Mouse (Mus musculus): Measurements from ENCODE around the gene Col12a1. TPM values are rescaled to one million over a fixed set of nuclear protein-coding genes. Genes with fewer than 3 reads are reported as not detected.

Gene Col12a1
- polyA plus RNA-seq, 1 experiment from 2014 or later = 38.6 TPM

DNA sequence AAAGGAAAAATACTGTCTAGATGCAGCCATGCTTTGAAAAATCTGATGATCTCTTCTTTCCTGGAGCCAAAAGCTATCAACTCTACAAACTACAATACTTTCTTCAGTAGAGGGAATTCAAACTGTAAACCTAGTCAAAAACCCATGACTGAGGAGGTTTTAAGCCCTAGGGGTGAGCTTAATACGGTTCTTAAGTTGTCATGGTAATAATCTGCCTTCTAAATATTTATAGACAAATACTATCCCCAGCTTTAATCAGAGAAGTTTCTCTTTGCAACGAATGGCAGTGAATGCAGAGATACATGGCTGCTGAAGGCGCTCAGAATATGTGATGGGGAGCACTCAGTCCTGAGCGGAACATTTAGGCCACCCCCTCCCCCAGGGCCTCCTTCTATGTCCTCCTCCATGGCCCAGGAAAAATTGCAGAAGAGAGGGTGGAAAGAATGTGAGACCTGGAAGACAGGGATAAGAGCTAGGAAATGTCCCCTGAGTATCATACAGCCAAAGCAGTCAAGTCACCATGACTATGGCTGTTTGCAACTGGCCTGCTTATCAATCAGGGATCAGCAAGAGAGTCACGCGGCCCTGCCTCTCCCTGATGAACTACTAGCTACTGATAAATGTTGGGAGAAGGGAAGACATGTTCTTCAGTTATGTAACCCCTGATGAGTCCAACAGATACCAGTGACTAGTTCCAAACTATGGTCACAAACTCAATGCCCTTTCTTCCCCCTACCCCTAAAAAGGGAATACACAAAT lies 99.6 kb downstream of the Col12a1 start:
- Histone ChIP-seq H3K4me2 (replicated peaks; ENCODE audit: low read depth, low read length) (no peak overlapping the region), H3K9me3 (ENCODE audit: control insufficient read depth, low read length) (no peaks in the 10 kb centered on the region), H3K4me3 (ENCODE audit: low read length) (no peak overlapping the region), H3K27me3 (ENCODE audit: control insufficient read depth, insufficient read depth, low read length) (no peaks in the 10 kb centered on the region), H3K4me1 (ENCODE audit: control insufficient read depth, insufficient read depth, low read length) (no peaks in the 10 kb centered on the region), H3K27ac (ENCODE audit: low read depth, low read length) (no peak overlapping the region), H3K36me3 (ENCODE audit: control insufficient read depth, insufficient read depth, low read length) (no peaks in the 10 kb centered on the region), H3K9ac (ENCODE audit: low read depth, low read length) (no peak overlapping the region)
- 83% methylated on average over 6 of the region's 6 CpGs for WGBS
- no peak for ATAC-seq (ENCODE audit: low FRiP score, low TSS enrichment)

DNA sequence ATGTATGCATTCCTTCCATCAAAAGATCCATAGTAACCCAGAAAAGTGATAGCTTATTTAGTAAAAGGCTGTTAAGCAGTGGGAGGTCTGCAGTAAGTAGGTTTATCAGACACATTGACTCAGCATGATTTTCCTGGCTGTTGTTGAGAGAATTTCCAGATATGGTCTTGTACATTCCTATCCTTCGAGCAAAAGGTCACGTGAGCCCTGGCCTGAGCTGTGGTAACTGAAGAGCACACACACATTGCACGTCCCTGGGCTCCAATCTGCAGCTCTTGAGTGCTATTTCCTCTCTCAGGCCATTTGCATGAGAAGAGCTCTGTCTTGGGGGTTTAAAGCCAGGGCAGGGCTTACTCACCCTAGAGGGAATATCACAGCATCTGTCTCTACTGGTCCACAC lies 101.3 kb downstream of the Col12a1 start:
- no peaks in the 10 kb centered on the region for H3K27me3 ChIP-seq (ENCODE audit: control insufficient read depth, insufficient read depth, low read length)
- H3K4me1 ChIP-seq (ENCODE audit: control insufficient read depth, insufficient read depth, low read length) = no peaks in the 10 kb centered on the region
- whole genome bisulfite sequencing = 32% methylated on average over 3 of the region's 3 CpGs
- H3K4me3 ChIP-seq (ENCODE audit: low read length) = no peak overlapping the region
- H3K27ac ChIP-seq (ENCODE audit: low read depth, low read length) = no peak overlapping the region
- H3K4me2 ChIP-seq (replicated peaks; ENCODE audit: low read depth, low read length) = no peak overlapping the region
- no peak overlapping the region for H3K9ac ChIP-seq (ENCODE audit: low read depth, low read length)
- no peak for ATAC-seq (ENCODE audit: low FRiP score, low TSS enrichment)
- no peaks in the 10 kb centered on the region for H3K9me3 ChIP-seq (ENCODE audit: control insufficient read depth, low read length)
- H3K36me3 ChIP-seq (ENCODE audit: control insufficient read depth, insufficient read depth, low read length) = no peaks in the 10 kb centered on the region

DNA sequence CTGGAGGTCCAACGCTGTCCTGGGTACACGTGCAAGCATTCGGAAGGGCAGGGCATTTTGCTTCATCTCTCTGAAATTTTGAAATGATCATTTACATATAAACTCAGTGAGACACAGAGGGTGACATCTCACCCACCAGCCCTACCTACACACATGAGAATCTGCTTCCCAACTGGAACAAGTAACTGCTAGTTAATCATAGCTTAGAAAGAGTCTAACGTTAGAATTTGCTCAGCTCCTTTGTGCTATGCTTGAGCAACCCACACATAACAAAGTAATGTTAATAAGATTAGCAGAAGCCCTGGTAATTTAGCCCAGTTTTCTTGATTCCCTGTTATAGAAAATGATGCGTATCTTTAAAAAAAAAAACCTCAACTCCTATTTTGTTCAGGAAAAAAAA lies 102.6 kb downstream of the Col12a1 start:
- H3K9ac ChIP-seq (ENCODE audit: low read depth, low read length) = no peak overlapping the region
- H3K36me3 ChIP-seq (ENCODE audit: control insufficient read depth, insufficient read depth, low read length) = no peaks in the 10 kb centered on the region
- no peak overlapping the region for H3K4me3 ChIP-seq (ENCODE audit: low read length)
- H3K27me3 ChIP-seq (ENCODE audit: control insufficient read depth, insufficient read depth, low read length) = no peaks in the 10 kb centered on the region
- no peaks in the 10 kb centered on the region for H3K9me3 ChIP-seq (ENCODE audit: control insufficient read depth, low read length)
- no peak overlapping the region for H3K27ac ChIP-seq (ENCODE audit: low read depth, low read length)
- 83% methylated on average over 5 of the region's 5 CpGs for WGBS
- no peaks in the 10 kb centered on the region for H3K4me1 ChIP-seq (ENCODE audit: control insufficient read depth, insufficient read depth, low read length)
- H3K4me2 ChIP-seq (replicated peaks; ENCODE audit: low read depth, low read length) = no peak overlapping the region
- ATAC-seq (ENCODE audit: low FRiP score, low TSS enrichment) = no peak

DNA sequence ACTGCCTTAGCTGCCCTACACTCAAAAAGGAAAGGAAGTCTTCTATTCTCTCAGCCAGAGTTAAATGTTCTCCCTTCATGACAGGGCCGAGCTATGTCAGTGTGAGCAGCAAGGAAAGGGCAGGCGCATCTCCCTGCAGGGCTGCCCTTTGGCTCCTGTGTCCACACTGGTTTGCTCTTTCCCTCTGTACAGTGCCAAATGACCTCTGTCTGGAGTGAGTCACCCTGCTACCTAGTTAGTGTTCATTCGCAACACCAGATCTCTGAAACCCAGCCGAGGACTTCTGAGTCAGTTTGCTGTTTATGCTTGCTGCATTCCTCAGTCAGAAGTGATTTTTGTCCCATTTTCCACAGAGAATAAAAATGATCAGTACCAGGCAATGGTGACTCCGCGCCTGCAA lies 108.3 kb downstream of the Col12a1 start:
- H3K9me3 ChIP-seq (ENCODE audit: control insufficient read depth, low read length) = no peaks in the 10 kb centered on the region
- H3K27ac ChIP-seq (ENCODE audit: low read depth, low read length) = no peak overlapping the region
- H3K9ac ChIP-seq (ENCODE audit: low read depth, low read length) = no peak overlapping the region
- H3K4me2 ChIP-seq (replicated peaks; ENCODE audit: low read depth, low read length) = no peak overlapping the region
- peaks cover 2% of the 10 kb centered on the region; the same call in 1 of the 2 replicates for H3K36me3 ChIP-seq (ENCODE audit: control insufficient read depth, insufficient read depth, low read length)
- H3K4me1 ChIP-seq (ENCODE audit: control insufficient read depth, insufficient read depth, low read length) = no peaks in the 10 kb centered on the region
- H3K27me3 ChIP-seq (ENCODE audit: control insufficient read depth, insufficient read depth, low read length) = no peaks in the 10 kb centered on the region
- 72% methylated on average over 6 of the region's 6 CpGs for WGBS
- no peak overlapping the region for H3K4me3 ChIP-seq (ENCODE audit: low read length)
- no peak for ATAC-seq (ENCODE audit: low FRiP score, low TSS enrichment)

DNA sequence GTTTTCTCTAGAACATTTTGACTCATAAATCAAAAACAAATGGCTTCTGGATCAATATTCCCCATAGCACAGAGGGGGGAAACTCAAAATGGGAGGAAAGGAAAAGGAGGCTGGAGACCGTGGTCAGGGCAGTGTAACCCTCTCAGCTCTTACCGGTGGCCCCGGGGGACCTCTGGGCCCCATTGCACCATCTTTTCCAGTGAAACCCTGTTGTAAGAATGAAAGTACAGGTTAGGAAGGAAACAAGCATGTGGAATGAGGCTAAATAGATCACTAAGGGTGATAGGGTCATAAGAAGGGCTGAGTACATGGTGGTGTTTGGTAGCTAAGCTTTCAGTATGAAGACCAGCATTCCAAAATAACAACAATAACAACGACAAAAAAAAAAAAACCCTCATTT lies 109.0 kb downstream of the Col12a1 start:
- no peak overlapping the region for H3K27ac ChIP-seq (ENCODE audit: low read depth, low read length)
- no peak for ATAC-seq (ENCODE audit: low FRiP score, low TSS enrichment)
- H3K27me3 ChIP-seq (ENCODE audit: control insufficient read depth, insufficient read depth, low read length) = no peaks in the 10 kb centered on the region
- H3K9ac ChIP-seq (ENCODE audit: low read depth, low read length) = no peak overlapping the region
- 84% methylated on average over 4 of the region's 4 CpGs for WGBS
- H3K36me3 ChIP-seq (ENCODE audit: control insufficient read depth, insufficient read depth, low read length) = peaks cover 2% of the 10 kb centered on the region; the same call in 1 of the 2 replicates
- no peaks in the 10 kb centered on the region for H3K4me1 ChIP-seq (ENCODE audit: control insufficient read depth, insufficient read depth, low read length)
- no peaks in the 10 kb centered on the region for H3K9me3 ChIP-seq (ENCODE audit: control insufficient read depth, low read length)
- H3K4me2 ChIP-seq (replicated peaks; ENCODE audit: low read depth, low read length) = no peak overlapping the region
- no peak overlapping the region for H3K4me3 ChIP-seq (ENCODE audit: low read length)

DNA sequence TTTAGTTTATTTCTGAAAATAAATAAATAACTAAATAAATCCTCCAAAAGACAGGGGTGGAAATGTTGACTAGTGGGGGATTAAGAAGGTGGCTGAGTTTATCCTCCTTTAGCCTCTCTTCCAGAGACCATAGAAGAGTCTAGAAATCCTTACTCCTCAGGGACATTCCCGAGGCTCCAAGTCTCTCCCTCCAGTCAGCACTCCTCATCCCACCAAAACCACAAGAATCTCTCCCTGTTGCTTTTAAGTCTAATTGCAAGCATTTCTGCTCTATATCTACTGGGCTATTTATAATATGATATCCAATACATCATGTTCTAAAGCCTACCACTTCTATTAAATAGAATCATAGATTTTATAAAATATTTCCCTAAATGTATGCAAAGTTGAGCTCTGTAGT lies 109.8 kb downstream of the Col12a1 start:
- Histone ChIP-seq H3K36me3 (ENCODE audit: control insufficient read depth, insufficient read depth, low read length) (peaks cover 2% of the 10 kb centered on the region; the same call in 1 of the 2 replicates), H3K9ac (ENCODE audit: low read depth, low read length) (no peak overlapping the region), H3K27me3 (ENCODE audit: control insufficient read depth, insufficient read depth, low read length) (no peaks in the 10 kb centered on the region), H3K4me3 (ENCODE audit: low read length) (no peak overlapping the region), H3K9me3 (ENCODE audit: control insufficient read depth, low read length) (no peaks in the 10 kb centered on the region), H3K4me1 (ENCODE audit: control insufficient read depth, insufficient read depth, low read length) (no peaks in the 10 kb centered on the region), H3K4me2 (replicated peaks; ENCODE audit: low read depth, low read length) (no peak overlapping the region), H3K27ac (ENCODE audit: low read depth, low read length) (no peak overlapping the region)
- whole genome bisulfite sequencing = 67% methylated on average over 1 of the region's 1 CpGs
- no peak for ATAC-seq (ENCODE audit: low FRiP score, low TSS enrichment)

DNA sequence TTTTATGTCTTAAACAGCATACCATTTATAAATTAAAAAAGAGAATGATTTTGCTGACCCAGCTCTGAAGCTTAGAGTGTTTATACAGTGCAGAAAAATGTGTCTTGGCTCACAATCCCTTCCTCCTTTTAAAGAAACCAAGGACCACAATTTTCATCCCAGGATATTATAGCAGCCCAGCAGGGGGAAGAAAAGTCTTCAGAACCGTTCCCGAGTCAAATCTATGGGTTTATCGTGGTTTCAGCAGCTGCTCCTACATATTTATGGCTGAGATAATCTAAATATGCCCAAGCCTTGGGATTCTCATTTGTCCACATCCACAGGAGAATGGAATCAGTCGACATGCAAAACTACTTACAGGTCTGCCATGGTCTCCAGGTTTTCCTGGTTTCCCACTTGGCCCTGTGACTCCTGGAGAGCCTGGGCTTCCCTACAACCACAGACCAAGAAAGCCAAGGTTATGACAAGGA lies 110.5 kb downstream of the Col12a1 start:
- ATAC-seq (ENCODE audit: low FRiP score, low TSS enrichment) = no peak; the same call in 1 of the 2 replicates
- Histone ChIP-seq H3K9ac (ENCODE audit: low read depth, low read length) (no peak overlapping the region), H3K27ac (ENCODE audit: low read depth, low read length) (peak overlapping the region; percentile 59; the same call in 1 of the 2 replicates), H3K4me1 (ENCODE audit: control insufficient read depth, insufficient read depth, low read length) (no peaks in the 10 kb centered on the region), H3K4me2 (replicated peaks; ENCODE audit: low read depth, low read length) (no peak overlapping the region), H3K4me3 (ENCODE audit: low read length) (no peak overlapping the region), H3K36me3 (ENCODE audit: control insufficient read depth, insufficient read depth, low read length) (peaks cover 2% of the 10 kb centered on the region; the same call in 1 of the 2 replicates), H3K9me3 (ENCODE audit: control insufficient read depth, low read length) (no peaks in the 10 kb centered on the region), H3K27me3 (ENCODE audit: control insufficient read depth, insufficient read depth, low read length) (no peaks in the 10 kb centered on the region)
- WGBS = 56% methylated on average over 4 of the region's 4 CpGs

DNA sequence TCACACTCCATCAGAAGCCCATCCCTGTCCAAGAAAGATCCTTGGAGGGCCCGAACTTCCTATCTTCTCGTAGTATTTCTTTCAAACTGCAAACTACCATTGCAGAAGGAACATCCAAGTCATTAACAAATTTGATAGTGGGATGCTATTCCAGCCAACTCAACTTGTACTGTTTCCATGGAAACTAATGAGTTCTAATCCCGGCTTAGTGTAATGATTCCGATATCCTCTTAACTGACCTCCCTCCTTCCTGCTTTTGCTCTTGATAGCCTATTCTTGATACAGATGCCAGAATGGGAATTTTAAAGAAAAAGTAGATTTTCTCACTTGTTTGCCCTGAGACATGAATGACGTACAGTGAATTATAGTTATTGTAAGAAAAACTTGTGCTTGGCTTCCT lies 112.5 kb downstream of the Col12a1 start:
- Histone ChIP-seq H3K9me3 (ENCODE audit: control insufficient read depth, low read length) (no peaks in the 10 kb centered on the region), H3K4me1 (ENCODE audit: control insufficient read depth, insufficient read depth, low read length) (no peaks in the 10 kb centered on the region), H3K27ac (ENCODE audit: low read depth, low read length) (no peak overlapping the region), H3K4me2 (replicated peaks; ENCODE audit: low read depth, low read length) (no peak overlapping the region), H3K27me3 (ENCODE audit: control insufficient read depth, insufficient read depth, low read length) (no peaks in the 10 kb centered on the region), H3K4me3 (ENCODE audit: low read length) (no peak overlapping the region), H3K9ac (ENCODE audit: low read depth, low read length) (no peak overlapping the region), H3K36me3 (ENCODE audit: control insufficient read depth, insufficient read depth, low read length) (peaks cover 2% of the 10 kb centered on the region; the same call in 1 of the 2 replicates)
- ATAC-seq (ENCODE audit: low FRiP score, low TSS enrichment) = no peak
- 86% methylated on average over 5 of the region's 5 CpGs for whole genome bisulfite sequencing

DNA sequence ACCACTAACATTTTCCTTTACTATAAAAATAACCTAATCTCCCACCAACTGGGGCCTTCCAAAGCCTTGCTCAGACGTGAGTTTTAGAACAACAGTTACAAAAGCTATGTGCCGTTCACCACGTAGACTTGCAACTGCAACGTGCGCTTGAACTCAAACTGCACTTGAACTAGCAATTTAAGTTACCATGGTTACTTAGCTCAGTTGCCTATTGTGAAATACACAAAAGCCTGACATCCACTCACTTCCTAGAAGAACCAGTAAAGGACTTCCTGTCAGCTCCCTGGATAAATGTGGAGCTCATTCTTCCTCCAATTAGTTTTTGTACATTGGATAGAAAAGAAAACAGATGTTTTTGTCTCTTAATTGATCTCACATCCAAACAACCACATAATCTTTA lies 112.9 kb downstream of the Col12a1 start:
- ATAC-seq (ENCODE audit: low FRiP score, low TSS enrichment) = no peak
- Histone ChIP-seq H3K4me3 (ENCODE audit: low read length) (no peak overlapping the region), H3K4me2 (replicated peaks; ENCODE audit: low read depth, low read length) (no peak overlapping the region), H3K4me1 (ENCODE audit: control insufficient read depth, insufficient read depth, low read length) (no peaks in the 10 kb centered on the region), H3K9me3 (ENCODE audit: control insufficient read depth, low read length) (no peaks in the 10 kb centered on the region), H3K27me3 (ENCODE audit: control insufficient read depth, insufficient read depth, low read length) (no peaks in the 10 kb centered on the region), H3K36me3 (ENCODE audit: control insufficient read depth, insufficient read depth, low read length) (peaks cover 2% of the 10 kb centered on the region; the same call in 1 of the 2 replicates), H3K27ac (ENCODE audit: low read depth, low read length) (no peak overlapping the region), H3K9ac (ENCODE audit: low read depth, low read length) (no peak overlapping the region)
- 82% methylated on average over 5 of the region's 5 CpGs for WGBS

All from kidney, embryonic 14.5 days (tissue).